Mouse (Mus musculus) embryonic facial prominence, embryonic 13.5 days (tissue): ENCODE data around the gene Dock2. TPM values are rescaled to one million over a fixed set of nuclear protein-coding genes. Genes with fewer than 3 reads are reported as not detected.

Source experiments
- ATAC-seq: fragments of 200-750 bp; cut with Nextera tagmentation; 2 replicates; pipeline ENCODE4 v1.8.0; 2017; ENCODE audit warnings: low read depth; ENCODE audit not compliant: insufficient number of reproducible peaks, insufficient read depth, low FRiP score, low TSS enrichment
- H3K27ac ChIP-seq: fragments of 300-500 bp; sonication (generic); 2 replicates; pipeline ENCODE4 v1.5.1; 2015; ENCODE audit warnings: moderate library complexity, mild to moderate bottlenecking, inconsistent platforms
- H3K27me3 ChIP-seq: fragments of 300-500 bp; sonication (generic); 2 replicates; pipeline ENCODE4 v1.6.1; 2015; ENCODE audit warnings: mild to moderate bottlenecking, inconsistent platforms
- H3K36me3 ChIP-seq: fragments of 300-500 bp; sonication (generic); 2 replicates; pipeline ENCODE4 v1.6.1; 2015; ENCODE audit warnings: mild to moderate bottlenecking, inconsistent platforms
- H3K4me1 ChIP-seq: fragments of 300-500 bp; sonication (generic); 2 replicates; pipeline ENCODE4 v1.6.1; 2015; ENCODE audit warnings: inconsistent platforms
- H3K4me2 ChIP-seq: fragments of 300-500 bp; sonication (generic); 2 replicates; pipeline ENCODE4 v1.6.1; 2015; ENCODE audit warnings: moderate library complexity, mild to moderate bottlenecking, inconsistent platforms
- H3K4me3 ChIP-seq: fragments of 300-500 bp; sonication (generic); 2 replicates; pipeline ENCODE4 v1.5.1; 2015; ENCODE audit warnings: mild to moderate bottlenecking, inconsistent platforms
- H3K9ac ChIP-seq: fragments of 300-500 bp; sonication (generic); 2 replicates; pipeline ENCODE4 v1.6.1; 2015; ENCODE audit warnings: mild to moderate bottlenecking, inconsistent platforms
- H3K9me3 ChIP-seq: fragments of 300-500 bp; sonication (generic); 2 replicates; pipeline ENCODE4 v1.6.1; 2016; ENCODE audit warnings: inconsistent platforms
- WGBS: fragments of 180-500 bp; shearing (Covaris S2); methylation state at CpG from one replicate; pipeline ENCODE4 v1.1.7; 2015; ENCODE audit warnings: mixed read lengths; 5-methylcytosine and 5-hydroxymethylcytosine counted together
- polyA plus RNA-seq: library from polyadenylated mRNA; unstranded; fragments of >200 nt; fragmentation: Nextera tagmentation; extraction: Ambion mirVana; gene quantifications from 2 replicates; pipeline ENCODE4 v1.2.1, GENCODE M21; 2015

The Dock2 gene
- polyA plus RNA-seq, 1 experiment from 2014 or later: 0.98 TPM

GRCm38 (mm10) chr11:34343742-34344307, 439.9 kb downstream of the Dock2 start:
- no peak for ATAC-seq
- 68% methylated on average over 4 of the region's 4 CpGs for WGBS
- H3K27ac ChIP-seq: no peak overlapping the region
- H3K4me1 ChIP-seq: peaks cover 42% of the 10 kb centered on the region
- H3K4me3 ChIP-seq: no peak overlapping the region
- no peaks in the 10 kb centered on the region for H3K36me3 ChIP-seq
- H3K9ac ChIP-seq: no peak overlapping the region
- H3K4me2 ChIP-seq: no peak overlapping the region
- no peaks in the 10 kb centered on the region for H3K9me3 ChIP-seq
- peaks cover 5% of the 10 kb centered on the region; the same call in 1 of the 2 replicates for H3K27me3 ChIP-seq

- WGBS: 68% methylated on average over 5 of the region's 5 CpGs
- H3K9me3 ChIP-seq: no peaks in the 10 kb centered on the region
- no peaks in the 10 kb centered on the region for H3K36me3 ChIP-seq
- no peak overlapping the region for H3K9ac ChIP-seq
- H3K27ac ChIP-seq: peak overlapping the region; percentile 22; the same call in 1 of the 2 replicates
- H3K4me3 ChIP-seq: no peak overlapping the region
- no peaks in the 10 kb centered on the region for H3K27me3 ChIP-seq
- no peak overlapping the region for H3K4me2 ChIP-seq
- H3K4me1 ChIP-seq: peaks cover 33% of the 10 kb centered on the region
- ATAC-seq: no peak
Measured at GRCm38 (mm10) chr11:34339693-34340092, 444.0 kb downstream of the Dock2 start.

GRCm38 (mm10) chr11:34337907-34338306, 445.8 kb downstream of the Dock2 start:
- WGBS: 88% methylated on average over 1 of the region's 1 CpGs

GRCm38 (mm10) chr11:34332344-34333031, 451.2 kb downstream of the Dock2 start:
- no peak overlapping the region for H3K27ac ChIP-seq
- WGBS: 72% methylated on average over 7 of the region's 7 CpGs
- H3K9me3 ChIP-seq: no peaks in the 10 kb centered on the region
- no peaks in the 10 kb centered on the region for H3K27me3 ChIP-seq
- peaks cover 4% of the 10 kb centered on the region; the same call in 1 of the 2 replicates for H3K4me1 ChIP-seq
- no peaks in the 10 kb centered on the region for H3K36me3 ChIP-seq
- no peak for ATAC-seq
- no peak overlapping the region for H3K4me3 ChIP-seq
- no peak overlapping the region for H3K4me2 ChIP-seq
- no peak overlapping the region for H3K9ac ChIP-seq

More at GRCm38 (mm10) chr11:34337907-34338306, 445.8 kb downstream of the Dock2 start:
- no peak for ATAC-seq
- H3K27me3 ChIP-seq: no peaks in the 10 kb centered on the region
- peaks cover 22% of the 10 kb centered on the region for H3K4me1 ChIP-seq
- no peak overlapping the region for H3K9ac ChIP-seq
- H3K4me3 ChIP-seq: no peak overlapping the region
- H3K4me2 ChIP-seq: no peak overlapping the region
- no peaks in the 10 kb centered on the region for H3K9me3 ChIP-seq
- no peaks in the 10 kb centered on the region for H3K36me3 ChIP-seq
- H3K27ac ChIP-seq: no peak overlapping the region

- Histone ChIP-seq H3K27me3 (0 out of 2 replicates have a peak, but pooled peaks cover 2% of the 10 kb centered on the region), H3K4me3 (no peak overlapping the region), H3K36me3 (no peaks in the 10 kb centered on the region), H3K4me2 (no peak overlapping the region), H3K4me1 (no peaks in the 10 kb centered on the region), H3K27ac (0 out of 2 replicates have a peak overlapping the region, but pooled peaks have one; percentile 35), H3K9me3 (no peaks in the 10 kb centered on the region), H3K9ac (no peak overlapping the region)
- no peak for ATAC-seq
- WGBS: 70% methylated on average over 8 of the region's 8 CpGs
Measured at GRCm38 (mm10) chr11:34323664-34324063, 460.0 kb downstream of the Dock2 start.

GRCm38 (mm10) chr11:34319282-34319681, 464.4 kb downstream of the Dock2 start:
- Histone ChIP-seq H3K4me3 (no peak overlapping the region), H3K9ac (no peak overlapping the region), H3K9me3 (no peaks in the 10 kb centered on the region), H3K4me2 (no peak overlapping the region), H3K27me3 (peaks cover 11% of the 10 kb centered on the region), H3K36me3 (no peaks in the 10 kb centered on the region), H3K27ac (no peak overlapping the region), H3K4me1 (peaks cover 10% of the 10 kb centered on the region)
- ATAC-seq: no peak
- WGBS: 43% methylated on average over 1 of the region's 1 CpGs

- WGBS: 84% methylated on average over 8 of the region's 8 CpGs
- ATAC-seq: no peak
- H3K9ac ChIP-seq: no peak overlapping the region
- peaks cover 9% of the 10 kb centered on the region for H3K27me3 ChIP-seq
- H3K27ac ChIP-seq: no peak overlapping the region
- H3K9me3 ChIP-seq: no peaks in the 10 kb centered on the region
- no peak overlapping the region for H3K4me2 ChIP-seq
- H3K36me3 ChIP-seq: no peaks in the 10 kb centered on the region
- H3K4me1 ChIP-seq: peaks cover 14% of the 10 kb centered on the region
- no peak overlapping the region for H3K4me3 ChIP-seq
Measured at GRCm38 (mm10) chr11:34317001-34317400, 466.7 kb downstream of the Dock2 start.

GRCm38 (mm10) chr11:34316176-34316575, 467.5 kb downstream of the Dock2 start:
- Histone ChIP-seq H3K4me2 (peak overlapping the region; percentile 61), H3K27me3 (peaks cover 9% of the 10 kb centered on the region), H3K9me3 (no peaks in the 10 kb centered on the region), H3K27ac (no peak overlapping the region), H3K4me3 (peak overlapping the region; percentile 4; the same call in 1 of the 2 replicates), H3K9ac (no peak overlapping the region), H3K4me1 (peaks cover 14% of the 10 kb centered on the region), H3K36me3 (no peaks in the 10 kb centered on the region)
- no peak for ATAC-seq
- 54% methylated on average over 10 of the region's 10 CpGs for WGBS

GRCm38 (mm10) chr11:34315383-34315782, 468.3 kb downstream of the Dock2 start:
- H3K27me3 ChIP-seq: peaks cover 9% of the 10 kb centered on the region
- peaks cover 14% of the 10 kb centered on the region for H3K4me1 ChIP-seq
- H3K9me3 ChIP-seq: no peaks in the 10 kb centered on the region
- no peak overlapping the region for H3K9ac ChIP-seq
- 0 out of 2 replicates have a peak overlapping the region, but pooled peaks have one; percentile 1 for H3K4me3 ChIP-seq
- no peaks in the 10 kb centered on the region for H3K36me3 ChIP-seq
- no peak overlapping the region for H3K27ac ChIP-seq
- peak overlapping the region; percentile 61 for H3K4me2 ChIP-seq
- no peak for ATAC-seq
- WGBS: 21% methylated on average over 5 of the region's 5 CpGs

- Histone ChIP-seq H3K9ac (0 out of 2 replicates have a peak within 1 kb of the TSS, but pooled peaks have one; percentile 49), H3K36me3 (no peaks in the 10 kb centered on the region), H3K27me3 (peaks cover 9% of the 10 kb centered on the region), H3K4me2 (peak within 1 kb of the TSS; percentile 61), H3K4me1 (peaks cover 14% of the 10 kb centered on the region), H3K4me3 (peak within 1 kb of the TSS; percentile 38), H3K27ac (no peak within 1 kb of the TSS), H3K9me3 (no peaks in the 10 kb centered on the region)
- ATAC-seq: no peak
- WGBS: 3% methylated on average over 13 of the region's 13 CpGs
Measured at GRCm38 (mm10) chr11:34314534-34315379, 468.9 kb downstream of the Dock2 start, which contains the start of gene Fam196b. Gene Fam196b, plus strand, starts transcription at chr11:34314822.

GRCm38 (mm10) chr11:34312208-34312607, 471.5 kb downstream of the Dock2 start:
- Histone ChIP-seq H3K27ac (no peak overlapping the region), H3K27me3 (peaks cover 9% of the 10 kb centered on the region), H3K4me3 (no peak overlapping the region), H3K9me3 (no peaks in the 10 kb centered on the region), H3K4me1 (peaks cover 14% of the 10 kb centered on the region), H3K9ac (no peak overlapping the region), H3K36me3 (no peaks in the 10 kb centered on the region), H3K4me2 (no peak overlapping the region)
- ATAC-seq: no peak
- WGBS: 76% methylated on average over 7 of the region's 7 CpGs
